Mouse (Mus musculus) ZHBTc4 (cell line): ENCODE measurements at regions not wholly inside any gene's neighbourhood (a gene's known extent, or its start where the extent isn't known, plus 50 kb on each side); places are given as distances from the start of the nearest gene placed in this dataset.

Experiments
- DNase-seq: peaks from one replicate; pipeline ENCODE4 v3.0.0-alpha.2; 2011; ENCODE audit warnings: low read depth, low spot score

DNA sequence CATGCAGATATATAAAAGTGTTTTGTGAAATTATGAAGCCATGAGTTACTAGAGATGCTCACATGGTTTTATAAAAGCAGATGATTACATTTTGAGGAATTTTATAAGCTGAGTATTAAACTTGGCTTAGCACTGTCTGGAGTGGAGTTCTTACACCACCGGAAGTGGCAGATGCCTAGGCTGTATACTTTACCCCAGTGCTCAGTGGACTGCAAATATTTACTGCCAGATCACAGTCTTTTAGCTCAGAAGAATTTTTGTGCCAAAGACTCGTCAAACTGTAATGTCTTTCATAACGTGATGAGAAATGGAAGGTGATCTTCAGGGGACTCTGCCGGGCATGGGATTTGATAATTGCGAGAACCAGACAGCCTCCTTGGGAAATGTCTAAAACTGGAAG is 136.1 kb upstream of the 9330182O14Rik start:
- DNase-seq = no peak

DNA sequence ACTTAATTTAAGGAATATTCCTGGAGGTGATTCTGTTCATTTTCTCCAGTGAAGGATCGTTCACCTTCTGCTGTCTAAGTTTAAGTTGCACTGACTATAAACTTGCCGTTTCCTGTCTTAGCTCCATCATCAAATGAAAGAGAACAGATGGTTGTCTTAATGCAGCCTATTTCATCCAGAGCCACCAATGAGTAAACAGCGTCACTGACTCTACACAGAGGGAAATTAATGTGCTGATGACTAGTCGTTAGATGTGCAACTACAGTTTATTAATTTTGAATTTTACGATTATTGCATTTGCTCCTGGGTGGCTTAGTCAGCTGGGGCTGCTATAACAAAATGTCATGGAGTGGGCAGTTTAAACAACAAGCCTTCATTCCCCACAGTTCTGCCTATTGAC is 134.1 kb upstream of the 9330182O14Rik start:
- no peak for DNase-seq

- DNase-seq = no peak
These were observed 129.1 kb upstream of the 9330182O14Rik start for GRCm38 (mm10) chr15:40005096-40005495.

- DNase-seq = peak; percentile 65
These were observed 126.3 kb upstream of the 9330182O14Rik start for GRCm38 (mm10) chr15:40007844-40008243.

DNA sequence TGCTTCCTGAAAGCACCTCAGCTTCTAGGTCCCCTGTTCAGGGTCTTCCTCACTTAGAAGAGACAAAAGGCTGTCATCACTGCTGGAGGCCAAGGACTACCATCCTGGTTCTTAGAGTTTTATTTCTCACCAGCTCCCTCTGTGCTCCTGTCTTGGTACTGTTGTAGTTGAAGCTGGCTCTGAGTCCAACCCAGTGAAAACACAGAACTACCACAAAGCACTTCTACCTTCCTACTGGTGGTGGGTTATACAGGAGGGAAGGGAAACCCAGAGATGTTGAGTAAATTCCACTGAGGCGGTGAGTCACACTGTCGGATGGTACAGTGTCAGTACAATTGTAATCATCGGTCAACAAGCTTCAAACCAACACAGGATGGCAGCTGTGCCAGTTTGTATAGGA is 120.3 kb upstream of the 9330182O14Rik start:
- DNase-seq = peak; percentile 51

DNA sequence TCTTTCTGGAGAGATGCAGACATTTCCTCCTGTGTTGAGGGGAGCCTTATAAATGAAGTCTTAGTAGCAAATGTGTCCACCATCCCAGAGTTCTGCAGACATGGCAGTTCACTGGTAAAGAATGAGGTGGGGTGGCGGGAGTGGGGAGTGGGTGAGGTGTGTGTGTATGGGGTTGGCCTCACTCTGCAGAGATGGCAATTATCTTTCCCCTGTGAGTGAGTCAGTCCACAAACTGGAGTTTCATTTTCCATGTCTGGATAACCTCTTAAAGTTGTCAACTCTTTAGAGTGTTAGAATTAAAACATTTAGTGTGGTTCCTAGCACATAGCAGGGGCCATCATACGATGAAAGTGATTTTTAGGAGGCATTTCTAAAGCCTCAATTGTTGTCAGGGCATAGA is 117.1 kb upstream of the 9330182O14Rik start:
- no peak for DNase-seq

DNA sequence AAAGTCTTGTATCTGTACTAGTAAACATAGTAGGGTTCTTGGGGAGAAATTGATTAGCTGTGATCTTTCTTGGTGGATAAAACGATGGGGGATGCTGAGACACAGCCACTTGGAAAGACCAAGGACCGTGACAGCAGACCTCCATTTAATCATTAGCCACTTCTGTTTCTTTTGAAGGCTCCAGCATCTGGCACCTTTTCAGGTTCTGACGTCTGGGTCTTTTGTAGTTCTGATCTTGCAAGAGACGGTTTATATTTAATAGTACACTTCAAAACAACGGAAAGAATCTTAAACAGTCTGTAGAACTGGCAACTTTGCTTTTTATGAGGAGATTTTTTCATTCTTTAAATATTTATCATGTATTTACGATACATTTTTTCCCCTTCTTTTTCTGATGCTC is 116.6 kb upstream of the 9330182O14Rik start:
- no peak for DNase-seq

DNA sequence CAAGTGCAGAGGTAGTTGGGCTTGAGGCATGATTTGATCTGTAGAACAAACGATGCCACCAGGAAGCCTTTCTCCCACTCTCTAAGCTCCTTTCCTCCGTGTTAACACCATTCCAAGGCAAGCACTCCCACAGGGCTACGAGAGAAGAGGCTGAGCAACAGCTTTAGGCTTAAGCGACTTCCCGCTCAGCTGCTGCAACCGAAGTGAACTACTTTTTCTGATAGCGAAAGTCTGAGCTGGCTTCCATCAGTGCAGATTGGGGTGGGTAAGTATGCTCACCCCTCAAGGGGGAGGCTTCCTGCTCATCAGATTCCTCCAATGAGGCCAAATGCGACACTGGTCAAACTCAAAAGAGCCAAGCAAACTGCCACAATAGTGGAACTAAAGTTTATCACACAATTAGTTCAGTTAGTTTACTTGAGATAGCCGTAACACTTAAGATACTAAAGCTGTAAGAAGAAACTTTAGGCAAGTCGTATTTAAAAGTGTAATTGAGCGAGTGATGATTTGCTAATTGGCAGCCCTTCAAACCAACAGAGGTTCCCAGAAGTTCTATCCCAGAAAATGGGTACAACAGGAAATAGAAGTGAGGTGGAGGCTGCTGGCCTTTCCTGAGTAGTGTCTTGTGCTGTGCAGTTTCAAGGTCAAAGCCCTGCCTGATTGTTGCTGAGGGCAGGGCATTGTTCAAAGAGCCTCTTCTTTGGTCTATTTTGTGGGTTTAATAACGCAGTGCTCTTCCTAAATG is 115.9 kb upstream of the 9330182O14Rik start:
- peak; percentile 82 for DNase-seq

GRCm38 (mm10) chr15:40018792-40019151 is 115.4 kb upstream of the 9330182O14Rik start:
- DNase-seq = peak; percentile 83

- peak; percentile 93 for DNase-seq
These were observed 114.9 kb upstream of the 9330182O14Rik start for GRCm38 (mm10) chr15:40019226-40019625.

DNA sequence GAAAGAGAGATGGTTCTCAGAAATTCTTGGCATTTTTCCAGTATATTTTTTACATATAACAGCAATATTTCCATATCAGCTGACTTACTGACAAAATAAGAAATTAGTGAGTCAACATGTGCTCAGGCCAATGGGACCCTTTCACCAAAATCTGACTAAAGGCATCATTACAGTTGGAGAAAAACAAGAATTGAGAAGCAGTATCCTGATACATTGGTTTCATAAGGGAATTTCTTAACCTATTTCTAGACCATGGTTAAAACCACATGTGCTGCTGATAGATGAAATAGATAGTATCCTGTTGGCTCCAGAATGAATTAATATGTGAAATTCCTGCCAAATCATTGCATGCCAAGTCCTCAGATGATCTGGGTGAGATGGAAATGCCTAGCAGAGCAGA is 114.1 kb upstream of the 9330182O14Rik start:
- DNase-seq = no peak

DNA sequence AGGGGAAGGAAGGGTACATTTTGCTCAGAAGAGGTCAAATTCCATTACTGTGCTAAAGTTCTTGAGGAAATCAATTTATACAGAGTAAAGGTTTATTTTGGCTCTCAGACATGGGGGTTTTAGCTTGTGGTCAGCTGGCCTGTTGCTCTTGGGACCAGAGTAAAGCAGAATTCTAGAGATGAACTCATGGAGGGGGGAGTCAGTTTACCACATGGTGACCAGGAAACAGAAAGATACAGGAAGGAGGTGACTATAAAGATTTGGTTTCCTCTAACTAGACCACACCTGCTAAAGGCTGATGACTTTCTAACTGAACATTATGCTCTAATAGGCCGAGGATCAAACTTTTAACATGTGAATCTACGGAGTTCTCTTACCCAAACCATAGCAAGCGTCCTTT is 113.5 kb upstream of the 9330182O14Rik start:
- DNase-seq = no peak

- no peak for DNase-seq
These were observed 111.0 kb upstream of the 9330182O14Rik start for GRCm38 (mm10) chr15:40023195-40023594.

DNA sequence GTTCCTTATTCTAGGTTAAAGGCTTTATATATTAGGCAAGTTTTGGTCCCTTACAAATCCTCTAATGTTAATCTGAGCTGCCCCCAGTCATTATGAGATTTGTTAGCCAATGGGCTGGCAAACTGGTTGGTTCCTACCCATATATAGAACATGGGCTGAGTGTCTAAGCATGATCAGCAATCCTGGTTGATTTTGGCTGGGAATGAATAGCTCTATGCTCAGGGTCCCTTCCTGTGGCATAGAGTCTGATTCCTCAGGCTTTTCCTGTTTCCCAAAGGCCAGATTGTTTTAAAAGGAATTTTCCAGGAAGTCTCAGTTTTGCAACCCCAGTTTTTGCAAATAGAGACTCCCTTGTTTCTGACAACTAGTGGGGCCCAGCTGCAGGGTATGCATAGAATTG is 102.1 kb upstream of the 9330182O14Rik start:
- DNase-seq = no peak

DNA sequence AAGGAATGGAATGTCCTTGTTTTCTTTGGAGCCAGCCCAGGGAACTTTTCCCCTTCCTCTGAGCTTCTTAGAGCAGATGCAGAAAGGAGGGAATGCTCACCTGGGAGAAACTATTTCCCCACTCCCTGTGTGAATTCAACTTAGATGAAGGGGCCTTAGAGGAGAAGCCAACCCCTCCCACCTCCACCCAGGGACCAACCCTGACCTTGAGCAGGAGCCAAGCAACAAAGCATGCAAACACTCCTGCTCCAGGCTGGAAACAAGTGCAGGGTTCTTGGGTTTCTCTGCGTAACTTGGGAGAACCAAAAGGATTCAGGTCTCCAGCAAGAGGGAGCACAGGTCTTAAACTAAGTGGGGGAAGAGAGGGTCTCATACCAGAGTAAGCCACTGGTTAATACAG is 98.0 kb upstream of the 9330182O14Rik start:
- peak; percentile 59 for DNase-seq

DNA sequence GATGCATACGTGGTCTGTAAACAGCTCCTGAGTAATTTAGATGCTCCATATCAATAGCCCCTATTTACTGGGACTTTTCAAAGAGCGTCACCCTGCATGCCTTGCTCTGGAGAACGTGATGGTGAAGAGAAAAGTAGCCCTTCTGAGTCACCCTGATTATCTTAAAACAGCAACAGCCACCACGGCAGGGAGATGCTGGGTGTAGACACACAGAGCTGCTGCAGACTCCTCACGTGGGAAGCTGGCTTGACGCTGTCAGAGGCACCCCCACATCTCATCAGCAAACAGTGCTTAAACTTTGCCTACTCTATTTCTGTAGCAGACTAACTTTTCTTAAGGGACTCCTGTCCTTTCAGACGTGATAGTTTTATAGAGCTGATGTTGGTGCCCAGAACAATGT is 96.9 kb upstream of the 9330182O14Rik start:
- no peak for DNase-seq

- no peak for DNase-seq
These were observed 87.9 kb upstream of the 9330182O14Rik start for GRCm38 (mm10) chr15:40046219-40046618.

DNA sequence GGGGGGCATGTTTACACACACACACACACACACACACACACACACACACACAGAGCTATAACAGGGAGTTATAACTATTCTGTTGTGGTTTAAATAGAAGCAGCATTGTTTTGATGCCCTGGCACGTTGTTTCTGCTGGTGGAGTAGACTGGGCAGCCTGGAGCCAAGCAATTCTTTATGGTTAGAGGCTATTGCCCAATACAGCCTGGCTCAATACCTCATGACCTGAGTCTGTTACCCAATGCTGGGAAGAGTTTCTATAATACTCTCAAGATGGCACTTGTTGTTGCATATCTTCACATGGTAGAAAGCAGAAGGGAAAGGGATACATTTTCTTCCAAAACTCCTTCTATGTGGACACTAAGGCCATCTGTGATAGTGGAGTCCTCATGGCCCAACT is 87.1 kb upstream of the 9330182O14Rik start:
- DNase-seq = no peak

DNA sequence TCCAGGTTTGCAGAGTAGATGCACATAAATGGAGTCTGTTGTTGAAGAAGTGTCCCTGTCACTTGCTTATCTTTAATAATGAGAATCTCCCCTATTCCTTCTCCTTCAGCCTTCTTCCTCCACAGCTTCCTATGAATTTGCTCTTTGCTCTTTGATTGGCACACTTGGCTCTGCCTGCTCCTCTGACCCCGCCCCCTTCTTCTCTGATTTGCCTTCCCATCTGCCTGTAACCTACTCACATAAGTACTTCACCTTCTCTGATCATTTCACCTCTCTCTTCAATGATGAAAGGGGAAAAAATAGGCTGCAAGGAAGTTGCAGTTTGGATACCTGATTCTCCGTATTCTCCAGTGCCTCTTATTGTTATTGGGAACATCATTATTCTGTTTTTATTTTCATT is 66.1 kb upstream of the 9330182O14Rik start:
- peak; percentile 57 for DNase-seq

- DNase-seq = peak; percentile 13
These were observed 58.8 kb upstream of the 9330182O14Rik start for GRCm38 (mm10) chr15:40075334-40075893.

- DNase-seq = no peak
These were observed 54.3 kb upstream of the 9330182O14Rik start for GRCm38 (mm10) chr15:40079872-40080271.
